Mouse (Mus musculus) layer of hippocampus, adult 9-11 months (tissue): ENCODE results near the gene Slc19a1.
A peak's percentile ranks its signal among the peaks of the same experiment; 100 is the strongest.

Source experiments
- DNase-seq: peaks from one replicate; pipeline ENCODE4 v3.0.0; 2022

The Slc19a1 gene

DNA sequence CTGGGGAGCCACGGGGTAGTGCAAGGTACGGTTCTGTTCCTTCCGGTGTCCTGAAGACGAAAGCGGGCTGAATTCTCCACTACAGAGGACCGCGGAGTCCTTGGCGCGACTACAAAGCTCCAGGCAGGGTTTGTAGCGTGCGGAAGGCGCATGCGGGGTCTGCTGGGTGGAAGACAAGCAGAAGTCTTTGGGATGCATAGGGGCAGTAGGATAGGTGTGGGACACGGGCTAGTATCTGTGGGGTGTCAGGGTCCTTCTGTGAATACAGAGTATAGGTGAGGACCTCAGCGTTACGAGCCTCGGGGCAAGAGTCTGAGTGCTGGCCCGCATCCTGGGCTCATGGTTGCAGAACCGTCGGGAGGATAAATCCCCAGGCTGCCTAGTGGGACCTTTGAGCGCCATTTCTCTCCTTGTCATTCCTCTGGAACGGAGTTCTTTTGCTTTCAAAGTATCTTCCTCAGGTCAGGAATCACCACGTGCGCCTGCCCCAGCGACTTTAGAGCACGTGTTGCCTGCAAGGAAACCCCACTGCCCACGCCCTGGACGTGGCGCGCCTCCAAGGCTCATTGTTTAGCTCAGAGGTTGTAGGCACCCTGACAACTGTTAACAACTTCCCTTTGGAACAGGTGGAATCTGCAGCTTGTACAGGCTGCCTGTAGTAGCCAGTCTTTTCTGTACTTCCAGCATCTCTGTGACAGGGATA is 1.4 kb downstream of the Slc19a1 start:
- DNase-seq, result peak; percentile 70

GRCm38 (mm10) chr10:77035487-77035886 is 3.4 kb downstream of the Slc19a1 start:
- DNase-seq, result peak; percentile 66

DNA sequence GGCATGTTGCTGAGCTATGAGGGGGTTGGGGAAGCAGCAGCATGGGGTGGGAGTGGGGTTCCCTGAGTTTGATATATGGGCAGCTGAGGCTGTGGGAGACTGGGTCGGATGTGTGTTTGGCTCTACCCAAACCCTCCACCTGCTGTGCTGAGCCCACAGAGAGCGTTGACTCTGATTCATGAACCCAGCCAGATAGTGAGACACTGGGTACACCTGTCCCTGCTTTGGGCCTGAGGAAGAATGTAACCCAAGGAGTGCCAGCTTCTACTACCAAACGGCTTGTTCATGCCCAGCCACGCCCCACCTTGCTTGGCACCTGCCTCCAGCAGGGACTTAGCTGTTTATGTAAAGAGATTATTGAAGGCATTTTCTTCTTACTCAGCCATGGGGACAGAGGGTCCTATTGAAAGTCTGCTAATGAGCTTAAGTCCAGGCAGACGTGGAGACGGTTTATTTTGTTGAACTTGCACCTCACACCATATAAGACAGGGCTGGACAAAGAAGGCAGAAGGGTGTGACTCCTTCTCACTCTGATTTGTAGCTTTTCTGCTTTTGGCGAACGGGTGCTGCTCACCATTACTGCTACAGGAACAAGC is 6.6 kb downstream of the Slc19a1 start:
- no peak for DNase-seq

DNA sequence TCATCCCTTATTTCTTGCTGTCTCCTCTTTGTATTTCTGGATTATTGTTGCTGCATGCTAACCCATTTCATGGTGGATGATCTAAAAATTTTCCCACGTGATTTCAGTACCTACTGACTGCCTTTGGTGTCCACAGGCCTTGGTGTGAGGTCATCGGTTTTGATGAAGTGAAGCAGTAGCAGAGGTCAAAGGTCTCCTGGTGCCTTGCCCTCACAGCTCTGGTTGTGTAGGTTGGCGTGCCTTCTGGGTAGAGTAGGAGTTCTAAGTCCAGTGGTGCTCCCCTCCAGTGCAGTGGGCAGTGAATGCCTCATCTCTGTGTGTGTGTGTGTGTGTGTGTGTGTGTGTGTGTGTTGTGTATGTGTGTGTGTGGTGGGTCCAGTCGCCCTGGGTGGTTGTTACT is 16.2 kb downstream of the Slc19a1 start:
- no peak for DNase-seq

- no peak for DNase-seq
These were observed 16.6 kb downstream of the Slc19a1 start for GRCm38 (mm10) chr10:77048606-77049005.

DNA sequence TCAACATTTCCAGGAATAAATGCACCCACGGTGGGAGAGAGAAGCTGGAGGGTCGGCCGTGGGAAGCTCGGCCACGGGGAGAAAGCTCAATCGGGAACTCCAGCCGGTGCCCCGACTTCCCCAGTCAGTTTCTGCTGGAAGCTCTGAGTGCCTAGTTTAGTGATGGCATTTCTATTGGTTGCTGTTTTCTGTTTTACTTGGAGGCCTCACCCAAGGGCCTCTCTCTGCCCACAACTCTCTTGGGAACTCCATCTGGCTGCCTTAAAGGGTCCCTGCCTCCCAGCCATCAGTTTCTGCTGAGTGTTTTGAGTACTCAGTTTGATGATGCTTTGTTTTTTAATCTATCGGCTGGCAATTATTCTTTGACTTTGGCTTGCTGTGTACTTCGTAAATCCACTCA is 24.7 kb downstream of the Slc19a1 start:
- no peak for DNase-seq

DNA sequence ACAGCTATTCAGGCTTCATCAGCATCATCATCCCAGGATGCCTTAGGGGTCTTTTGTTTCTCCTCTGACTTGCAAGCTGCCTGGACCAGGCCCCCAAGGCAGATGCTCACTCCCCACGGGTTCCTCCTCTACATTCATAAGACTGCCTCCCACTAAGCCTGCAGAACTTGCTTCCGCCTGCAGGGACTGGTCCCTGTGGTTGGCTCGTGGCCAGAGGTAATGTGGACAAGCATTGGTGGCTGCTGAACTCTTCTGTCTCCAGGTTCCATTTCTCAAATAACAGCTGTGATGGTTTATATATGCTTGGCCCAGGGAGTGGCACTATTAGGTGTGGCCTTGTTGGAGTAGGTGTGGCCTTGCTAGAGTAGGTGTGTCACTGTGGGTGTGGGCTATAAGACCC is 29.4 kb downstream of the Slc19a1 start:
- DNase-seq, result no peak

DNA sequence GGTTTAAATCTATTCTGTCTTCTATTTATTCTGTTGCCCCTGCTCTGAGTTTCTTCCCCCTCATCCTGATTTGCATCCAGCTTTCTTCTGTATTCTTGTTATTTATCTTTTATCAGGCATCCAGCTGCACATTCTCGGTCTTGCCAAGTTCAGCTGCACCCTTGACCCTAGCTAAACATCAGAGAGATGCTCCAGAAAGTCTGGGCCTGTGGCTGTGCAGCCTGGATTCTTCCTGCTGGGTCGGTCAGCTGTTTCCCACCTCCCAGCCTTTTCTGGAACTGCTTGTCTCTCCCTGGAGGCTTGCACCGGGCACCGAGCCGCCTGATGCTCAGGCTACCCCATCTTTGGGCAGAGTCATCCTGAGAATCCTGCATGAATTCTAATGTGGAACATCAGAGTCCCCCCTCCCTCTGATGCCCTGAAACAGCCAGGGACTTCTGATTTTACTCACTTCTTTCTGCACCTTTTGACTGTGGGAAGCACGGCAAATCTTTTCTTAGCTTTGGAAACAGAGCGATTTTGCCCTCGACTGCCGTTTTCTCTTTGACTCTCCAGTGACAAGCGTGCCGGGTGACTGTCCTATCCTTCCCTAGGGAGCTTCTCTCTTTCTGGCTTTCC is 30.5 kb downstream of the Slc19a1 start:
- DNase-seq, result no peak

DNA sequence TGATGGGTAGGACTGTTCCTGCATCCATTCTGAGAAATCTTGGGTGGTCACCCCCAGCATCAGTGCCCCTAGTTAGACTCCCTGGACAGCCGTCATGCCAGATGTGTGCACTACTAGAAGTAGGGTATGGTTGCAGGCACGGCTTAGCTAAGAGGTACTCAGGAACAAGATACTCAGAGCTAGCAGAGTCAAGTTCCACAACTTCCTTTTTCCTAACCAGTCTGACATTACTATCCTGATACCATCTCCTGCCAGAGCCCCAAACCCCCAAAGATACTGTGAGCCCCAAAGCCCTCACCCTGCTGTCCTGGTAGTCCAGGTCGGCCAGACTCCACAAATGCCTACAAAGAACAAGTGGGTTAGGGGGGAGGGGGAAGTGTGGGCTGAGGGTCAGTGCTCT is 32.2 kb downstream of the Slc19a1 start:
- no peak for DNase-seq

DNA sequence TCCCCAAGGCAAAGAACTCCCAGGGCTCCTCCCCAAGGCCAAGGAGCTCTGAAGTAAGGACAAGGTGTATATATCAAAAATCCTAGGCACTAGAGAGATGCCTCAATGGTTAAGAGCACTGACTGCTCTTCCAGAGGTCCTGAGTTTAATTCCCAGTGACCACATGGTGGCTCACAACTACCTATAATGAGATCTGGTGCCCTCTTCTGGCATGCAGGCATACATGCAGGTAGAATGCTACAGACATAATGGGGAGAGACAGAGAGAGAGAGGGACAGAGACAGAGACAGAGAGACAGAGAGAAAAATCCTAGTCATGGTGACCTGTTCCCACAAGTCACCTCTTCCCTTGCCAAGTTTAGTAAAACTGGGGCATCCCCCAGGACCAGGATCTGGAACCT is 32.6 kb downstream of the Slc19a1 start:
- no peak for DNase-seq

- no peak for DNase-seq
These were observed 36.4 kb downstream of the Slc19a1 start for GRCm38 (mm10) chr10:77068469-77068868.

DNA sequence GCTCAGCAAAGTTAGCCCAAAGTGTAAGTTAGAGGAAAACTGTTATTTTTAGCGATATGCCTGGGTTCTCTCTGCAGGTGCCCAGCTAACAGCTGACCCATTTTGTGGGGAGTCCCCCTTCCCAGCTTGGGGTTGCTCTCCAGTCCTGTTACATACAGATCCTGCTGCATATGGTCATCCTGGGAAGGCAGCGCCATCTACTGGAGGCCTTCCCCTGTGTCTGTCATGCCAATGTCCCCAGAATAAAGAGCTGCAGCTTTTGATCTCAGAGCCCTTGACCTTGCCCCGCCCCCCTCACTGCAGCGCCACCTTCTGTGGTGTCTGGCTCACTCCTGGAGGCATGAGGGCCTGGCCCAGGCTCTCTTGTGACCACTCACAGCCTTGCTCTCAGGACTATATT is 38.0 kb downstream of the Slc19a1 start:
- DNase-seq, result peak; percentile 34

DNA sequence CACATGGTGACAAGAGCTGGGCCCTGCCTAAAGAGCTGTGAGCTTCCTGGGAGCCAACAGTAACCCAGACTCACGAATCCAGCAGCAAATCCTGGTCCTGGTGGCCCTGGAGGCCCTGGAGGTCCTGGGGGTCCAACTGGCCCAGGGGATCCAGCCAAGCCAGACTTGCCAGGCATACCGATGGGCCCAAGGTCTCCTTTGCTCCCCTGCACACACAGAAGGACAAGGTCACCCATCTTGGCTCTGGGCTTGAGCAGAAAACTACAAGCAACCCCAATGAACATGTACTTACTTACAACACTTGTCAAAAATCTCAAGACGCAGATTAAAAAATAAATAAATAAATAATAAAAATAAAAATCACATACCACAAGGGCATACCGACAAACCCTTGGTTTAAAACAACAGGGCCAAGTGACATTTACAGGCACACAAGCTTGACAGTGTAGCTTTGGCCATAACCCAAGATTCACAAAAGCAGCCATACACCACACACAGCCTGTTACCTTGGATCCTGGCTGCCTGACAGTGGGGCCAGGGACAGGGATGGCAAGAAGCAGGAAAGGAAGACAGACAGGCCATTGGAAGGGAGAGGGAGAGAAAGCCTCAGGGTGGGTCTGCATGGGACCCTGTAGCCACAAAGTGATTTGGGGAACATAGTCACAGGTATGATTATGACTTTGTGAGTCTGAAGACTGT is 42.4 kb downstream of the Slc19a1 start:
- no peak for DNase-seq

- DNase-seq, result no peak
These were observed 46.4 kb downstream of the Slc19a1 start for GRCm38 (mm10) chr10:77078456-77078855.

DNA sequence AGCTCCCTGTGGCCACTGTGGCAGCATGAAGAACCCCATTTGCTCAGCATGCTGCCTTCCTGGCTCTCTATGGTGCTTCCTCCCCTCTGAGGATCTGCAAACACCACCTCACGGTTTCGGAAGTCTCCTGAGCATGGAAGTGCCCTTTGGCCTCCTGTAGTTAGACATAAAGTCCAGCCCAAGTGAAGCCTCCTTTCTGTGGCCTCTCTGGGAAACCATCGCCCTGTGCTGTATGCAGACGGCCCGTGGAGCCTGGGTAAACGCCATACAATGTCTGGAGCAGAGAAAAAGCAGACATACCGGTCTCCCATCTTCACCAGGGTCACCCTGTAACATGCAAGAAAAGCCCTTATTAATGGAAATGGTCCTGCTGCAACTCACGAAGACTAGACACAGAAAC is 46.9 kb downstream of the Slc19a1 start:
- DNase-seq, result no peak

DNA sequence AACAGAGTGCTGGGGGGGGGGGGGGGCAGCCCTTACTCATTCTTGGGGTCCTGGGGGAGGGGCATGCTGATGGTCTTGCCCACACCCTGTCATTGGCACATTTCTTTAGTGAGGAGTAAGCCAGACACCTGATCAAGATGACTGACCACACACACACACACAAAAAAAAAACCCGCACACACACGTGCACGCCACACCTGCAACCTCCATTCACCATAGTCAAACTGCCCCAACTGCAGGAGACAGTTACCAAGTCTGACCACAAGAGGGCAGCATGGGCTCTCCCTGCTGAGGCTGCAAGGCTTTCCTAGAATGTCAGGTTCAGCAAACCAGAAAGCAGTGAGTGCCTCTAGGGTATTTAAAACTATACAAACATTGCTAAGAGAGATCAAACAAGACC is 50.4 kb downstream of the Slc19a1 start:
- peak; percentile 58 for DNase-seq

- DNase-seq, result no peak
These were observed 50.9 kb downstream of the Slc19a1 start for GRCm38 (mm10) chr10:77082921-77083320.

GRCm38 (mm10) chr10:77084568-77084967 is 52.5 kb downstream of the Slc19a1 start:
- no peak for DNase-seq

DNA sequence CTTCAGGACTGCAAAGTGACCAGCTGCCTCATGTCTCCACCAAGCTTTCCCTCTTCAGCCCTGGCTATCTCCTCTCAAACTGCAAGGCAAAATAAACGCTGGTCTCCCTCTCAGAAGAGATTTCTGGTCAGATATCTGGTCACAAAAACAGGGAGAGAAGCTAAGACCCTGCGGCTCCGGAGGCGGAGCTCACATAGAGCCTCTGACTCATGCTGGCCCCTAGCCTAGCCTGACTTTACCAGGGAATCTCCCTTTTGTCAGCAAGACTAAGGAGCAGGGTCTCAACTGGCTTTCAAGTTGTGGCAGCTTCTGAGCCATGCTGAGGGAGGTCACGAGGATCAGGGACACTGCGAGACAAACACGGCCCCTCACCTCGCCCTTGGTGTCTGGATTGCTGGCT is 57.3 kb downstream of the Slc19a1 start:
- DNase-seq, result no peak

DNA sequence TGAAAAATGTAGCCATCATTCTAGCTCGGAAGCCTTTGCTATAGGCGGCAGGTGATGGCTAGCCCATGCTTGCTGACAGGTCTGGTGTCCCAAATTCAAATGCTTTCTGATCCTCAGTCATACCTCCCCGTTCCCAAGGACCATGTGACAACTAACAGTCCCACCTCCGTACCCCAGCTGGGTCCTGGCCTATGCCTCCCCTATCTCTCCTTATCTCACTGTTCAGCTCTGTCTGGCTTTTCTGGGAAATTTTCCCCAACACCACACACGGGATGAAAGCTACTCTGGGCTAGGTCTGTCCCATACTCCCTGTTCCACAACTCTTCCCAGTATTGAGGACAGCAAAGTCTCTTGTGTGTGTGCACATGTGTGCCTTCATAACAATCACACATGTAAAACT is 58.0 kb downstream of the Slc19a1 start:
- no peak for DNase-seq

GRCm38 (mm10) chr10:77091538-77092097 is 59.6 kb downstream of the Slc19a1 start:
- no peak for DNase-seq

DNA sequence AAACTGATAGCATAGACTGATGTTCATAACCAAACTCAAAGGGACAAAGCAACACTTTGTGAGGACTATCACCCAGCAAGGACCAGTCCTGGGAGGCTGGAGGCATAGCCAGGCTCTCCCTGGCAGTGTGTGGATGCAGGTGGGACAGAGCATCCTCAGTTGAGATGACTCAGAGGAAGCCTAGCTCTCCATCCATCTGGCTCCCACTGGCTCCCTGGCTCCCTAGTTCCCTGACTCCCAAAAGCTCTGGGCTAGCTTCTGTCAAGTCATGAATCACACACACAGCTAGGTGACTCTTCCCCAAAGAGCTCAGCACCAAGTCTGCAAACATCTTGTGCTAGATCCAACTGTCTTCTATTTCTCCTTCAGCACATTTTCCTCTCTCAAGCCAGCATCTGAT is 61.8 kb downstream of the Slc19a1 start:
- DNase-seq, result peak; percentile 54

DNA sequence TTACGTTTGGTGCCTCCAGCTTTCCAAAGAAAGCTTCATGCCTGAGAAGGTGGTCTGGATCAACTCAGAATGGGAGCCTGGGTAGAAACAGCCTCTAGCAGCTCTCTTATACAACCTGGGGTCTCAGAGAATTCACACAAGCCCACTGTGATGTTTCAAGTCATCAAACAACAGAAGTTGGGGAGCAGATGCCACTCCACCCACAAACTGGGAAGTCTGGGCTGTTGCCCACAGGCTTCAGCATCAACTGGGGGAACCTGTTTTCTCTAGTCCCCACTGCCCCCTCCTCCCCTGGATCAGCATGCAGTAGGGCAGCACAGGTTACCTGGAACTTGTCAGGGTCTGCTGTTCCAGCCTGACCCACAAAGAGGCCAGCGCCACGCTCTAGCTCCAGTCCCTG is 63.6 kb downstream of the Slc19a1 start:
- peak; percentile 39 for DNase-seq
